Mouse (Mus musculus) liver, postnatal 0 days (tissue): ENCODE data around the gene Ddx27.

Experiments used
- CTCF ChIP-seq: sonication (generic); IDR thresholded peaks from 2 replicates; pipeline ENCODE4 v1.5.1; 2016; ENCODE audit warnings: antibody characterized with exemption, low read depth
- EP300 ChIP-seq: IDR thresholded peaks from 2 replicates; pipeline ENCODE4 v1.6.1; 2016; ENCODE audit warnings: antibody characterized with exemption, low read depth, mild to moderate bottlenecking

- no peak for TF ChIP-seq CTCF
- TF ChIP-seq EP300: no peak
Measured at GRCm38 (mm10) chr2:167006355-167006754, 8.6 kb upstream of the Ddx27 start.
